Mouse (Mus musculus): ENCODE measurements at regions not wholly inside any gene's neighbourhood (a gene's known extent, or its start where the extent isn't known, plus 50 kb on each side); places are given as distances from the start of the nearest gene placed in this dataset.
A peak's percentile ranks its signal among the peaks of the same experiment; 100 is the strongest.

GRCm38 (mm10) chr1:144085530-144086520 lies 81.9 kb upstream of the Rgs2 start:
- peak; percentile 76 for DNase-seq (ENCODE audit: low read depth)

- no peak for DNase-seq (ENCODE audit: low read depth)
These were observed 75.0 kb upstream of the Rgs2 start for GRCm38 (mm10) chr1:144078972-144079371.

GRCm38 (mm10) chr1:144078446-144078845 lies 74.5 kb upstream of the Rgs2 start:
- no peak for DNase-seq (ENCODE audit: low read depth)

GRCm38 (mm10) chr1:144075991-144076390 lies 72.0 kb upstream of the Rgs2 start:
- DNase-seq (ENCODE audit: low read depth): peak; percentile 71

GRCm38 (mm10) chr1:144061283-144061682 lies 57.3 kb upstream of the Rgs2 start:
- no peak for DNase-seq (ENCODE audit: low read depth)

GRCm38 (mm10) chr1:144055476-144056213 lies 51.7 kb upstream of the Rgs2 start:
- DNase-seq (ENCODE audit: low read depth): no peak

Measured in induced T-regulatory cell, adult 2 months (primary cell).